Mouse (Mus musculus) CD4-positive, CD25-positive, alpha-beta regulatory T cell, adult 2 months (primary cell): ENCODE results near the gene Lrrc73.
A peak's percentile ranks its signal among the peaks of the same experiment; 100 is the strongest.

Experiments used
- DNase-seq: peaks from one replicate; pipeline ENCODE4 v3.0.0-alpha.2; 2012; ENCODE audit warnings: low read depth, low spot score

Gene Lrrc73

GRCm38 (mm10) chr17:46259675-46260074, 6.3 kb downstream of the Lrrc73 start:
- DNase-seq, result no peak

- no peak for DNase-seq
These were observed 8.9 kb downstream of the Lrrc73 start for GRCm38 (mm10) chr17:46262201-46262694.

- no peak for DNase-seq
These were observed 12.2 kb downstream of the Lrrc73 start for GRCm38 (mm10) chr17:46265502-46265901.

- DNase-seq, result peak; percentile 84
These were observed 12.7 kb downstream of the Lrrc73 start for GRCm38 (mm10) chr17:46265918-46266618.

- no peak for DNase-seq
These were observed 13.7 kb downstream of the Lrrc73 start for GRCm38 (mm10) chr17:46266986-46267385.

GRCm38 (mm10) chr17:46267511-46267910, 14.2 kb downstream of the Lrrc73 start:
- no peak for DNase-seq

- no peak for DNase-seq
These were observed 14.8 kb downstream of the Lrrc73 start for GRCm38 (mm10) chr17:46268026-46268720.

- DNase-seq, result no peak
These were observed 16.6 kb downstream of the Lrrc73 start for GRCm38 (mm10) chr17:46269771-46270534.

GRCm38 (mm10) chr17:46272058-46272457, 18.7 kb downstream of the Lrrc73 start:
- DNase-seq, result no peak

GRCm38 (mm10) chr17:46272675-46273074, 19.3 kb downstream of the Lrrc73 start:
- DNase-seq, result no peak

- DNase-seq, result no peak
These were observed 20.5 kb downstream of the Lrrc73 start for GRCm38 (mm10) chr17:46273803-46274236.

- no peak for DNase-seq
These were observed 21.1 kb downstream of the Lrrc73 start for GRCm38 (mm10) chr17:46274465-46274864.

GRCm38 (mm10) chr17:46275034-46275433, 21.7 kb downstream of the Lrrc73 start:
- no peak for DNase-seq

GRCm38 (mm10) chr17:46275506-46275905, 22.2 kb downstream of the Lrrc73 start:
- no peak for DNase-seq

GRCm38 (mm10) chr17:46277586-46277985, 24.3 kb downstream of the Lrrc73 start:
- no peak for DNase-seq

GRCm38 (mm10) chr17:46278011-46278765, 24.9 kb downstream of the Lrrc73 start:
- no peak for DNase-seq

GRCm38 (mm10) chr17:46282483-46283123, 29.3 kb downstream of the Lrrc73 start, which contains the start of gene Tjap1:
Gene Tjap1, minus strand, starts transcription at chr17:46283026.
- peak; percentile 91 for DNase-seq

GRCm38 (mm10) chr17:46283140-46283539, 29.8 kb downstream of the Lrrc73 start:
- DNase-seq, result no peak

- no peak for DNase-seq
These were observed 30.6 kb downstream of the Lrrc73 start for GRCm38 (mm10) chr17:46283911-46284310.

- no peak for DNase-seq
These were observed 31.3 kb downstream of the Lrrc73 start for GRCm38 (mm10) chr17:46284653-46285052.

GRCm38 (mm10) chr17:46285407-46285806, 32.1 kb downstream of the Lrrc73 start:
- DNase-seq, result no peak
